Mouse (Mus musculus) forebrain, embryonic 15.5 days (tissue): Measurements from ENCODE around the gene Fbxo34. TPM values are rescaled to one million over a fixed set of nuclear protein-coding genes. Genes with fewer than 3 reads are reported as not detected.
"Not testable (repeated sequence)": the region's sequence is repeated elsewhere in the genome, so short reads cannot be mapped to it uniquely, and the experiment has no call there.

Experiments used
- ATAC-seq: fragments of 200-750 bp; cut with Nextera tagmentation; replicated peaks from 2 replicates; pipeline ENCODE4 v1.8.0; 2017; ENCODE audit warnings: mild to moderate bottlenecking, moderate TSS enrichment, moderate library complexity
- H3K27ac ChIP-seq: fragments of 300-500 bp; sonication (generic); replicated peaks from 2 replicates; pipeline ENCODE4 v1.5.1; 2015; ENCODE audit warnings: mild to moderate bottlenecking, inconsistent platforms
- H3K27me3 ChIP-seq: fragments of 300-500 bp; sonication (generic); 2 replicates; pipeline ENCODE4 v1.6.1; 2015; ENCODE audit warnings: inconsistent platforms
- H3K36me3 ChIP-seq: fragments of 300-500 bp; sonication (generic); 2 replicates; pipeline ENCODE4 v1.6.1; 2015; ENCODE audit warnings: mild to moderate bottlenecking, inconsistent platforms
- H3K4me1 ChIP-seq: fragments of 300-500 bp; sonication (generic); 2 replicates; pipeline ENCODE4 v1.6.1; 2015; ENCODE audit warnings: inconsistent platforms
- H3K4me2 ChIP-seq: fragments of 300-500 bp; sonication (generic); replicated peaks from 2 replicates; pipeline ENCODE4 v1.6.1; 2015; ENCODE audit warnings: mild to moderate bottlenecking, inconsistent platforms
- H3K4me3 ChIP-seq: fragments of 300-500 bp; sonication (generic); 2 replicates; pipeline ENCODE4 v1.5.1; 2015; ENCODE audit warnings: mild to moderate bottlenecking, inconsistent platforms
- H3K9ac ChIP-seq: fragments of 300-500 bp; sonication (generic); replicated peaks from 2 replicates; pipeline ENCODE4 v1.6.1; 2015; ENCODE audit warnings: mild to moderate bottlenecking, inconsistent platforms
- H3K9me3 ChIP-seq: fragments of 300-500 bp; sonication (generic); 2 replicates; pipeline ENCODE4 v1.6.1; 2016; ENCODE audit warnings: inconsistent platforms
- WGBS: fragments of 180-500 bp; shearing (Covaris S2); methylation state at CpG from one replicate; pipeline ENCODE4 v1.1.7; 2015; ENCODE audit warnings: mixed read lengths; 5-methylcytosine and 5-hydroxymethylcytosine counted together
- polyA plus RNA-seq: library from polyadenylated mRNA; unstranded; fragments of >200 nt; fragmentation: Nextera tagmentation; extraction: Ambion mirVana; gene quantifications from 2 replicates; pipeline ENCODE4 v1.2.1, GENCODE M21; 2015

The Fbxo34 gene
- polyA plus RNA-seq, 1 experiment from 2014 or later = 22.5 TPM

- Histone ChIP-seq H3K36me3 (peaks cover 85% of the 10 kb centered on the region), H3K4me2 (no peak overlapping the region), H3K27ac (no peak overlapping the region), H3K4me1 (no peaks in the 10 kb centered on the region), H3K9ac (no peak overlapping the region), H3K4me3 (no peak overlapping the region), H3K27me3 (no peaks in the 10 kb centered on the region), H3K9me3 (no peaks in the 10 kb centered on the region)
- no peak for ATAC-seq
- 93% methylated on average over 4 of the region's 4 CpGs for WGBS
These were observed 94.7 kb downstream of the Fbxo34 start for GRCm38 (mm10) chr14:47544877-47545276.

GRCm38 (mm10) chr14:47551668-47552067 lies 101.4 kb downstream of the Fbxo34 start:
- H3K27me3 ChIP-seq = no peaks in the 10 kb centered on the region
- H3K4me2 ChIP-seq = no peak overlapping the region
- H3K9me3 ChIP-seq = no peaks in the 10 kb centered on the region
- H3K4me1 ChIP-seq = no peaks in the 10 kb centered on the region
- no peak overlapping the region for H3K4me3 ChIP-seq
- 88% methylated on average over 6 of the region's 6 CpGs for WGBS
- no peak overlapping the region for H3K9ac ChIP-seq
- H3K36me3 ChIP-seq = peaks cover 58% of the 10 kb centered on the region
- no peak for ATAC-seq
- H3K27ac ChIP-seq = no peak overlapping the region

GRCm38 (mm10) chr14:47553380-47553779 lies 103.2 kb downstream of the Fbxo34 start:
- no peak for ATAC-seq
- H3K36me3 ChIP-seq = peaks cover 49% of the 10 kb centered on the region
- no peaks in the 10 kb centered on the region for H3K4me1 ChIP-seq
- no peak overlapping the region for H3K9ac ChIP-seq
- WGBS = 88% methylated on average over 2 of the region's 2 CpGs
- no peaks in the 10 kb centered on the region for H3K27me3 ChIP-seq
- H3K9me3 ChIP-seq = no peaks in the 10 kb centered on the region
- H3K4me2 ChIP-seq = no peak overlapping the region
- H3K27ac ChIP-seq = no peak overlapping the region
- H3K4me3 ChIP-seq = no peak overlapping the region

- Histone ChIP-seq H3K27me3 (no peaks in the 10 kb centered on the region), H3K9ac (no peak overlapping the region), H3K4me2 (no peak overlapping the region), H3K4me1 (no peaks in the 10 kb centered on the region), H3K9me3 (no peaks in the 10 kb centered on the region), H3K36me3 (peaks cover 41% of the 10 kb centered on the region), H3K27ac (no peak overlapping the region), H3K4me3 (no peak overlapping the region)
- WGBS = 91% methylated on average over 4 of the region's 4 CpGs
- ATAC-seq = no peak
These were observed 104.0 kb downstream of the Fbxo34 start for GRCm38 (mm10) chr14:47554236-47554635.

- 96% methylated on average over 5 of the region's 5 CpGs for WGBS
- ATAC-seq = no peak
- Histone ChIP-seq H3K36me3 (peaks cover 44% of the 10 kb centered on the region), H3K4me1 (no peaks in the 10 kb centered on the region), H3K4me3 (no peak overlapping the region), H3K4me2 (no peak overlapping the region), H3K9ac (no peak overlapping the region), H3K27ac (no peak overlapping the region), H3K27me3 (no peaks in the 10 kb centered on the region), H3K9me3 (no peaks in the 10 kb centered on the region)
These were observed 105.0 kb downstream of the Fbxo34 start for GRCm38 (mm10) chr14:47555225-47555624.

- H3K9ac ChIP-seq = no peak overlapping the region
- no peak overlapping the region for H3K4me2 ChIP-seq
- no peaks in the 10 kb centered on the region for H3K4me1 ChIP-seq
- H3K4me3 ChIP-seq = no peak overlapping the region
- H3K27ac ChIP-seq = no peak overlapping the region
- H3K9me3 ChIP-seq = no peaks in the 10 kb centered on the region
- H3K27me3 ChIP-seq = no peaks in the 10 kb centered on the region
- ATAC-seq = no peak
- H3K36me3 ChIP-seq = peaks cover 23% of the 10 kb centered on the region; the same call in 1 of the 2 replicates
- 91% methylated on average over 2 of the region's 2 CpGs for WGBS
These were observed 110.5 kb downstream of the Fbxo34 start for GRCm38 (mm10) chr14:47560714-47561113.

- Histone ChIP-seq H3K4me1 (peaks cover 7% of the 10 kb centered on the region), H3K36me3 (peaks cover 14% of the 10 kb centered on the region; the same call in 1 of the 2 replicates), H3K9me3 (no peaks in the 10 kb centered on the region), H3K4me3 (no peak overlapping the region), H3K27ac (no peak overlapping the region), H3K4me2 (no peak overlapping the region), H3K27me3 (no peaks in the 10 kb centered on the region), H3K9ac (no peak overlapping the region)
- no peak for ATAC-seq
- WGBS = 91% methylated on average over 1 of the region's 1 CpGs
These were observed 112.3 kb downstream of the Fbxo34 start for GRCm38 (mm10) chr14:47562530-47562929.

GRCm38 (mm10) chr14:47563106-47563505 lies 112.9 kb downstream of the Fbxo34 start:
- Histone ChIP-seq H3K27ac (no peak overlapping the region), H3K4me1 (peaks cover 10% of the 10 kb centered on the region), H3K4me3 (no peak overlapping the region), H3K9ac (no peak overlapping the region), H3K36me3 (peaks cover 13% of the 10 kb centered on the region; the same call in 1 of the 2 replicates), H3K27me3 (no peaks in the 10 kb centered on the region), H3K4me2 (no peak overlapping the region), H3K9me3 (no peaks in the 10 kb centered on the region)
- WGBS = 83% methylated on average over 4 of the region's 4 CpGs
- no peak for ATAC-seq

GRCm38 (mm10) chr14:47567962-47568652 lies 117.9 kb downstream of the Fbxo34 start:
- peak overlapping the region; percentile 98 for H3K4me3 ChIP-seq
- ATAC-seq = peak; percentile 99
- H3K9ac ChIP-seq = peak overlapping the region; percentile 87
- H3K36me3 ChIP-seq = 0 out of 2 replicates have a peak, but pooled peaks cover 5% of the 10 kb centered on the region
- peaks cover 14% of the 10 kb centered on the region for H3K4me1 ChIP-seq
- H3K27me3 ChIP-seq = no peaks in the 10 kb centered on the region
- peak overlapping the region; percentile 86 for H3K4me2 ChIP-seq
- WGBS = 1% methylated on average over 46 of the region's 46 CpGs
- no peaks in the 10 kb centered on the region for H3K9me3 ChIP-seq
- peak overlapping the region; percentile 66 for H3K27ac ChIP-seq

- H3K27ac ChIP-seq, ATAC-seq, H3K9ac ChIP-seq, H3K36me3 ChIP-seq, H3K4me2 ChIP-seq, H3K9me3 ChIP-seq, H3K4me3 ChIP-seq, H3K27me3 ChIP-seq: not testable (repeated sequence)
- H3K4me1 ChIP-seq = peaks cover 14% of the 10 kb centered on the region
- 94% methylated on average over 11 of the region's 11 CpGs for WGBS
These were observed 120.3 kb downstream of the Fbxo34 start, which contains the start of gene Atg14 for GRCm38 (mm10) chr14:47570549-47570948. Atg14 (minus strand) TSS chr14:47570649.

GRCm38 (mm10) chr14:47572707-47573106 lies 122.5 kb downstream of the Fbxo34 start:
- no peaks in the 10 kb centered on the region for H3K9me3 ChIP-seq
- no peaks in the 10 kb centered on the region for H3K36me3 ChIP-seq
- H3K9ac ChIP-seq = no peak overlapping the region
- no peak overlapping the region for H3K4me3 ChIP-seq
- H3K27ac ChIP-seq = no peak overlapping the region
- ATAC-seq = no peak
- 76% methylated on average over 4 of the region's 4 CpGs for WGBS
- H3K27me3 ChIP-seq = no peaks in the 10 kb centered on the region
- H3K4me1 ChIP-seq = peaks cover 5% of the 10 kb centered on the region
- no peak overlapping the region for H3K4me2 ChIP-seq

GRCm38 (mm10) chr14:47574721-47575120 lies 124.5 kb downstream of the Fbxo34 start:
- H3K9ac ChIP-seq = no peak overlapping the region
- H3K27me3 ChIP-seq = 0 out of 2 replicates have a peak, but pooled peaks cover 3% of the 10 kb centered on the region
- H3K9me3 ChIP-seq = no peaks in the 10 kb centered on the region
- WGBS = 71% methylated on average over 11 of the region's 11 CpGs
- no peak for ATAC-seq
- H3K27ac ChIP-seq = no peak overlapping the region
- no peak overlapping the region for H3K4me3 ChIP-seq
- no peaks in the 10 kb centered on the region for H3K36me3 ChIP-seq
- H3K4me2 ChIP-seq = no peak overlapping the region
- no peaks in the 10 kb centered on the region for H3K4me1 ChIP-seq

GRCm38 (mm10) chr14:47576687-47577086 lies 126.5 kb downstream of the Fbxo34 start:
- Histone ChIP-seq H3K4me3 (no peak overlapping the region), H3K9me3 (no peaks in the 10 kb centered on the region), H3K36me3 (no peaks in the 10 kb centered on the region), H3K27ac (no peak overlapping the region), H3K4me2 (no peak overlapping the region), H3K9ac (no peak overlapping the region), H3K4me1 (no peaks in the 10 kb centered on the region), H3K27me3 (0 out of 2 replicates have a peak, but pooled peaks cover 3% of the 10 kb centered on the region)
- ATAC-seq = no peak
- WGBS = 77% methylated on average over 4 of the region's 4 CpGs
